Mouse (Mus musculus) layer of hippocampus, postnatal 36 days (tissue): ENCODE data around the gene Tmem129. TPM values are rescaled to one million over a fixed set of nuclear protein-coding genes. Genes with fewer than 3 reads are reported as not detected.
A peak's percentile ranks its signal among the peaks of the same experiment; 100 is the strongest.

Experiments
- DNase-seq, 2 experiments: peaks; one replicate each; pipeline ENCODE4 v3.0.0; 2022
- total RNA-seq, 2 experiments: library from RNA; stranded (reverse); gene quantifications; 2 replicates each; pipeline ENCODE4 v1.2.3; 2021

The Tmem129 gene
- total RNA-seq, 2 experiments from 2014 or later, result 23.0 to 25.6 TPM

DNA sequence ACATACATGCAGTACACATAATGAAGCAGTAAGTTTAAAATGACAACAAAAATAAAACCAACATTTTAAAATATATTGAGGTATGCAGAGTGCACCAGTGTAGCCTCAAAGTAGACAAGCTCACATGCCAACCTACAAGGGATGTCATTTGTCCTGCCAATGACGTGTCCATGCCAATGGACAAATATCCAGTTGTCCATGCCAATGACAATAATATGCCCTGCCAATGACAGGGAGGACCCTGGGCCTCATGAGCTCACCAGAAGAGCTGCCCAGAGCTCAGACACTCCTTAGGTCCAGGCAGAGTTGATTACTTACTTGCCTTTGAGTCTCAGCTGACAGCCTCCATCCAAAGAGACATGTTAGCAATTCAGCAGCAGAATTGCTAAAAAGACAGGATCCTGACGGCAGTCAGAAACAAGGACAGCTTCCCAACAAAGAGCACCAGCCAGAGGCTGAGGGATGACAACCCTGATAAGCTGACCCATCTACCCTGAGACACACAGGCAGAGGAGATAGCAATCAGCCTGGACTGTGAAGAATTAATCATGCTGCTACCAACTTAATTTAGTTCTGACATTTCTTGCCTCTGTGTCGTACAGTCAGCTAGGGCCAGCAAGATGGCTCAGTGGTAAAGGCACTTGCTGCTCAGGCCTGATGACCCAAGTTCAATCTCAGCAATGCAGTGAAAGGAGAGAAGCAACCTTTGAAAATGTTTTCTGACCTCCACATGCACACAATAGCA, 20.4 kb downstream of the Tmem129 start:
- DNase-seq, result no peak

GRCm38 (mm10) chr5:33635361-33635760, 22.9 kb downstream of the Tmem129 start:
- DNase-seq, result no peak

DNA sequence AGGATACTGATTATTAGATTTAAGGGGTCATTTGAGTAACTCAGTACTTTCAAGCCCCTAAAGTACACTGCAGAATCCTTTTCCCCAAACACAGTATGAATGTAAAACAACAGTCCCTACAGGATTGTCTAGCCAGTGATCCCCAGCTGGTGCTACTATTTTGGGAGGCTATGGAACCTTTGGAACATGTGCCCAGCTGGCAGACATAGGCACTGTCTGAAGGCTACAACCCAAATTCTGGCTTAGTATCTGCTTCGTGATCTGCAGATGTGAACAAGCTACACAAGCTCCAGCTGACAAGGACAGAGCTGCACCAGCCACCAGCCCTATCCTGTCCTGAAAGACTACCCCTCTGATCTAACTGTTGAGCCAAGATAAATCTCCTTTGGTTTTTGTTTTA, 25.7 kb downstream of the Tmem129 start:
- no peak for DNase-seq

DNA sequence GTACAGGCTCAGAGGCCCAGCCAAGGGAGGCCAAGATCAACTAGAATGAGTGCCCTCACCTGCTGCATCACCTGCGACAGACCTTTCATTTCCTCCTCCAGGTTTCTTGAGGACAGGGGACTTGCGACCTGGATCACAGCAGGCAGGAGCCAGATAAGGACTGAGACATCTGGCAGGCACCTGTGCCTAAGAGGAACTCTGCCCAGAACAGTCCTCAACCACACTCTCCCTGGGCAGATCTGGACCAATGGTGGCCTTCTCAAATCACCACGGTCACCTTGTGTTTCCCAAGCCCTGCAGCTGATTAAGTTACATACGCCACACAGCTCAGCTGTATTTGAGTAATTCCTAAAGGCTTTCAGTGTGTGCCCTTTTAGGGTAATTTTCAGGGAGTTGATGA, 27.6 kb downstream of the Tmem129 start:
- DNase-seq, result no peak

DNA sequence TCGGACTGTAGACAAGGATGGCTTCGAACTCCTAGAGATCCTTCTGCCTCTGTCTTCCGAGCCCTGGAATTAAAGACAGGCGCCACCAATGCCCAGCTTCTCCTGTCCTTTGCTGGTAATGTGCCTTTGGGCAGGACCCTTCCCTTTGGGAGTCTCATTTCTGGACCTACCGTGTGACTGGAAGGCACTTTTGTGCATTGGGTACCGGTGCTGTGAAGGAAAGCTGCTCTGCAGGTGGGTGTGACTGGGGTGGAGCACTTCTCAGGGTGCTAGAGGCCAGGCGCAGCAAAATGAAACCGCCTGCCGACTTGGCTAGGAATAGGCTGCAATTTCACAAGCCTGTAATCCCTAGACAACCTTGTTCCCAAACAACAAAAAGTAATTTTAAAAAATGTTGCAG, 28.2 kb downstream of the Tmem129 start:
- no peak for DNase-seq

- DNase-seq, result peak; percentile 100
These were observed 28.8 kb downstream of the Tmem129 start, which contains the start of the genes Fam53a and Gm9903 for GRCm38 (mm10) chr5:33629301-33629987. TSS of gene Fam53a (minus strand) at chr5:33629635. TSS of gene Gm9903 (plus strand) at chr5:33629925.

DNA sequence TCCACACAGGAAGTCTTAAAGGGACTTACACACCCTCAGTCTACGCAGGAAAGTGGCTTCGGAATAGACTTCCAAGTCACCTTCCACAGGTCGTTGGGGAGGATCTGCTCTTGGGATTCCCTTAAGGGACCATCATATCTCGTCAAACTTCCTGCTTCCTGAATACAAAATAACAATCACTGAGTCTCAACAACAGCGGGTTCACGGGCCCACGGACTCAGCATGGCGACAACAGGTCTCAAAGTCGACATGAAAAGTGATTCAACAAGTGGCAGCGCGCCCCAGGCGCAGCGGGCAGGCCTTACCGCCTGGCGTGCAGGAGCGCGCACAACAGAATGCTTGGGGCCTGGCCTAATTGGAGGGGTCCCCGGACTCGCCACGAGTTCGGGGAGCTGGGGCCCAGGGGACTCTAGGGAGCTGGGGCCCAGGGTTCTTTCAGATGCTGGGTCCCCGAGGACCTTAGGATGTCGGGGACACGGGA, 29.4 kb downstream of the Tmem129 start:
- DNase-seq, result no peak

GRCm38 (mm10) chr5:33627968-33628367, 30.2 kb downstream of the Tmem129 start:
- DNase-seq, result no peak

GRCm38 (mm10) chr5:33623766-33624165, 34.5 kb downstream of the Tmem129 start:
- no peak for DNase-seq

DNA sequence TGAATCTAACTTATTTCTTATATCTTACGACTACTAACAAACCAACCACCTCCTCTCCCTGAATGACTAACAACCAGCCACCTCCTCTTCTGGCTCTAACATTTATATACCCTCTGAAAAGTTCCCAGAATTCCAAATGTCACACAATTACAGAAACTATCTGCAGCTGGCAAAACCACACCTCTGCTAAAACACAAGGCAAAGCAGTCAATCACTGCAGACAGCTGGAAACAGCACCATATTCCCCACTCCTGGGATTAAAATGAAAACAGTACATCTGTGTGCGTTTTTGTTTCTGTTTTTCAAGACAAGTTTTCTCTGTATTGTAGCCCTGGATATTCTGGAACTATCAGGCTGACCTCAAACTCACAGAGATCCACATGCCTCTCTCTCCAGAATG, 35.5 kb downstream of the Tmem129 start:
- DNase-seq, result no peak

GRCm38 (mm10) chr5:33614391-33614790, 43.8 kb downstream of the Tmem129 start:
- no peak for DNase-seq

GRCm38 (mm10) chr5:33611795-33612194, 46.4 kb downstream of the Tmem129 start:
- no peak for DNase-seq

- no peak for DNase-seq
These were observed 49.0 kb downstream of the Tmem129 start for GRCm38 (mm10) chr5:33609226-33609625.

- DNase-seq, result no peak
These were observed 50.8 kb downstream of the Tmem129 start for GRCm38 (mm10) chr5:33607434-33607833.

GRCm38 (mm10) chr5:33606631-33607030, 51.6 kb downstream of the Tmem129 start:
- DNase-seq, result no peak

DNA sequence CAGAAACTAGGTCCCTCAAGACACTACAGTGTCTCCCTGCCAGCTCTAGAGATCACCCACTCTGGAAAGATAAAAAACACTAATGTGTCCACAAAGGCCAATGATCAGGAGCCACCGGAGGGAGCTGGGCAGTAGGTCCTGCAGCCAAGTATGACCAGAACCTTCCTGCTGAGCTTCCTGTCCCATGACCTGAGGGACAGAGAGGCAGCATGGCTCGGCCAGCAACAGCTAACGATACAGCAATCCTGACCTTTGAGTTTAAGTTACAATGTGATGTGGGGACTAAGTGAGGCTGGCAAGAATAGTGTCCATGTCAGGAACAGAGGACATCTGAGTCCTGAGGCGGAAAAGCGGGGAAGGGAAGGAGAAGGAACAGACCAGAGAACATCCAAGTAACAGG, 52.9 kb downstream of the Tmem129 start:
- no peak for DNase-seq

Other genes with a start within 250 kb of the Tmem129 start
- gene Nkx1-1, start 224.4 kb downstream of the Tmem129 start, total RNA-seq, result not detected
- 10 to 100 TPM; 28.6 to 32.0 TPM for gene Fam53a, start 28.8 kb downstream of the Tmem129 start, total RNA-seq
- gene Gm9903, start 28.5 kb downstream of the Tmem129 start, total RNA-seq, result 1 to 10 TPM in 1 of 2 experiments, under 1 TPM in 1; 0.70 to 1.3 TPM
- 10 to 100 TPM; 21.0 to 21.1 TPM for gene Slbp, start 5.8 kb downstream of the Tmem129 start, total RNA-seq
- gene Tacc3, start 288 bp downstream of the Tmem129 start, total RNA-seq, result 1 to 10 TPM; 3.8 to 5.2 TPM
- gene Fgfr3, start 63.3 kb upstream of the Tmem129 start, total RNA-seq, result 100 to 1,000 TPM; 116 to 133 TPM
- gene Letm1, start 124.4 kb upstream of the Tmem129 start, total RNA-seq, result 10 to 100 TPM; 94.3 to 95.3 TPM
- 100 to 1,000 TPM; 125 to 135 TPM for gene Nsd2, start 162.3 kb upstream of the Tmem129 start, total RNA-seq